Mouse (Mus musculus): ENCODE measurements around the gene Dnajc13. TPM values are rescaled to one million over a fixed set of nuclear protein-coding genes. Genes with fewer than 3 reads are reported as not detected.

Dnajc13 gene
- polyA plus RNA-seq, 1 experiment from 2014 or later, result 22.8 TPM

- Histone ChIP-seq H3K4me3 (replicated peaks; ENCODE audit: low read length) (no peak overlapping the region), H3K4me2 (ENCODE audit: low read length) (no peak overlapping the region), H3K36me3 (ENCODE audit: control insufficient read depth, insufficient read depth) (no peaks in the 10 kb centered on the region), H3K9ac (replicated peaks; ENCODE audit: low read depth, low read length) (no peak overlapping the region), H3K4me1 (replicated peaks; ENCODE audit: control insufficient read depth, insufficient read depth, low read length) (peaks cover 14% of the 10 kb centered on the region), H3K27ac (ENCODE audit: low read length) (no peak overlapping the region), H3K9me3 (ENCODE audit: control insufficient read depth, low read length) (no peaks in the 10 kb centered on the region), H3K27me3 (replicated peaks; ENCODE audit: control insufficient read depth, insufficient read depth, low read length) (no peaks in the 10 kb centered on the region)
- WGBS, result 77% methylated on average over 5 of the region's 5 CpGs
- no peak for ATAC-seq
Measured at GRCm38 (mm10) chr9:104123101-104123500, 139.6 kb downstream of the Dnajc13 start.

GRCm38 (mm10) chr9:104109151-104109550, 153.6 kb downstream of the Dnajc13 start:
- ATAC-seq, result no peak
- Histone ChIP-seq H3K4me3 (replicated peaks; ENCODE audit: low read length) (no peak overlapping the region), H3K9me3 (ENCODE audit: control insufficient read depth, low read length) (peaks cover 5% of the 10 kb centered on the region; the same call in 1 of the 2 replicates), H3K36me3 (ENCODE audit: control insufficient read depth, insufficient read depth) (no peaks in the 10 kb centered on the region), H3K4me1 (replicated peaks; ENCODE audit: control insufficient read depth, insufficient read depth, low read length) (no peaks in the 10 kb centered on the region), H3K4me2 (ENCODE audit: low read length) (no peak overlapping the region), H3K27ac (ENCODE audit: low read length) (no peak overlapping the region), H3K27me3 (replicated peaks; ENCODE audit: control insufficient read depth, insufficient read depth, low read length) (no peaks in the 10 kb centered on the region), H3K9ac (replicated peaks; ENCODE audit: low read depth, low read length) (no peak overlapping the region)
- WGBS, result 95% methylated on average over 5 of the region's 5 CpGs

- no peak for ATAC-seq
- peaks cover 5% of the 10 kb centered on the region; the same call in 1 of the 2 replicates for H3K9me3 ChIP-seq (ENCODE audit: control insufficient read depth, low read length)
- no peaks in the 10 kb centered on the region for H3K27me3 ChIP-seq (replicated peaks; ENCODE audit: control insufficient read depth, insufficient read depth, low read length)
- no peak overlapping the region for H3K4me2 ChIP-seq (ENCODE audit: low read length)
- H3K9ac ChIP-seq (replicated peaks; ENCODE audit: low read depth, low read length), result no peak overlapping the region
- no peak overlapping the region for H3K27ac ChIP-seq (ENCODE audit: low read length)
- H3K4me3 ChIP-seq (replicated peaks; ENCODE audit: low read length), result no peak overlapping the region
- no peaks in the 10 kb centered on the region for H3K36me3 ChIP-seq (ENCODE audit: control insufficient read depth, insufficient read depth)
- 66% methylated on average over 2 of the region's 2 CpGs for WGBS
- H3K4me1 ChIP-seq (replicated peaks; ENCODE audit: control insufficient read depth, insufficient read depth, low read length), result no peaks in the 10 kb centered on the region
Measured at GRCm38 (mm10) chr9:104108571-104109143, 154.1 kb downstream of the Dnajc13 start.

GRCm38 (mm10) chr9:104107482-104107881, 155.2 kb downstream of the Dnajc13 start:
- Histone ChIP-seq H3K9me3 (ENCODE audit: control insufficient read depth, low read length) (peaks cover 5% of the 10 kb centered on the region; the same call in 1 of the 2 replicates), H3K4me3 (replicated peaks; ENCODE audit: low read length) (no peak overlapping the region), H3K36me3 (ENCODE audit: control insufficient read depth, insufficient read depth) (no peaks in the 10 kb centered on the region), H3K4me2 (ENCODE audit: low read length) (no peak overlapping the region), H3K27ac (ENCODE audit: low read length) (no peak overlapping the region), H3K27me3 (replicated peaks; ENCODE audit: control insufficient read depth, insufficient read depth, low read length) (no peaks in the 10 kb centered on the region), H3K9ac (replicated peaks; ENCODE audit: low read depth, low read length) (no peak overlapping the region), H3K4me1 (replicated peaks; ENCODE audit: control insufficient read depth, insufficient read depth, low read length) (no peaks in the 10 kb centered on the region; the same call in 1 of the 2 replicates)
- no peak for ATAC-seq
- 83% methylated on average over 6 of the region's 6 CpGs for WGBS

GRCm38 (mm10) chr9:104106930-104107329, 155.8 kb downstream of the Dnajc13 start:
- no peak overlapping the region for H3K27ac ChIP-seq (ENCODE audit: low read length)

GRCm38 (mm10) chr9:104104986-104105385, 157.7 kb downstream of the Dnajc13 start:
- no peaks in the 10 kb centered on the region for H3K36me3 ChIP-seq (ENCODE audit: control insufficient read depth, insufficient read depth)
- no peak overlapping the region for H3K4me2 ChIP-seq (ENCODE audit: low read length)
- H3K27ac ChIP-seq (ENCODE audit: low read length), result no peak overlapping the region
- H3K9me3 ChIP-seq (ENCODE audit: control insufficient read depth, low read length), result no peaks in the 10 kb centered on the region
- H3K4me1 ChIP-seq (replicated peaks; ENCODE audit: control insufficient read depth, insufficient read depth, low read length), result no peaks in the 10 kb centered on the region; the same call in 1 of the 2 replicates
- WGBS, result 79% methylated on average over 2 of the region's 2 CpGs
- no peak overlapping the region for H3K4me3 ChIP-seq (replicated peaks; ENCODE audit: low read length)
- H3K27me3 ChIP-seq (replicated peaks; ENCODE audit: control insufficient read depth, insufficient read depth, low read length), result no peaks in the 10 kb centered on the region
- ATAC-seq, result no peak
- no peak overlapping the region for H3K9ac ChIP-seq (replicated peaks; ENCODE audit: low read depth, low read length)

More at GRCm38 (mm10) chr9:104106930-104107329, 155.8 kb downstream of the Dnajc13 start:
- no peak overlapping the region for H3K4me2 ChIP-seq (ENCODE audit: low read length)
- peaks cover 4% of the 10 kb centered on the region; the same call in 1 of the 2 replicates for H3K9me3 ChIP-seq (ENCODE audit: control insufficient read depth, low read length)
- no peaks in the 10 kb centered on the region; the same call in 1 of the 2 replicates for H3K4me1 ChIP-seq (replicated peaks; ENCODE audit: control insufficient read depth, insufficient read depth, low read length)
- H3K36me3 ChIP-seq (ENCODE audit: control insufficient read depth, insufficient read depth), result no peaks in the 10 kb centered on the region
- 81% methylated on average over 9 of the region's 9 CpGs for WGBS
- no peaks in the 10 kb centered on the region for H3K27me3 ChIP-seq (replicated peaks; ENCODE audit: control insufficient read depth, insufficient read depth, low read length)
- H3K4me3 ChIP-seq (replicated peaks; ENCODE audit: low read length), result no peak overlapping the region
- ATAC-seq, result no peak
- no peak overlapping the region for H3K9ac ChIP-seq (replicated peaks; ENCODE audit: low read depth, low read length)

- no peak overlapping the region for H3K27ac ChIP-seq (ENCODE audit: low read length)
- WGBS, result 16% methylated on average over 2 of the region's 2 CpGs
- H3K4me2 ChIP-seq (ENCODE audit: low read length), result no peak overlapping the region
- ATAC-seq, result no peak
- H3K9ac ChIP-seq (replicated peaks; ENCODE audit: low read depth, low read length), result no peak overlapping the region
- H3K4me3 ChIP-seq (replicated peaks; ENCODE audit: low read length), result no peak overlapping the region
- no peaks in the 10 kb centered on the region; the same call in 1 of the 2 replicates for H3K4me1 ChIP-seq (replicated peaks; ENCODE audit: control insufficient read depth, insufficient read depth, low read length)
- H3K36me3 ChIP-seq (ENCODE audit: control insufficient read depth, insufficient read depth), result no peaks in the 10 kb centered on the region
- H3K27me3 ChIP-seq (replicated peaks; ENCODE audit: control insufficient read depth, insufficient read depth, low read length), result no peaks in the 10 kb centered on the region
- H3K9me3 ChIP-seq (ENCODE audit: control insufficient read depth, low read length), result no peaks in the 10 kb centered on the region
Measured at GRCm38 (mm10) chr9:104102901-104103300, 159.8 kb downstream of the Dnajc13 start.

- no peak for ATAC-seq
- WGBS, result 25% methylated on average over 6 of the region's 6 CpGs
Measured at GRCm38 (mm10) chr9:104102301-104102700, 160.4 kb downstream of the Dnajc13 start.

GRCm38 (mm10) chr9:104101458-104101857, 161.3 kb downstream of the Dnajc13 start:
- H3K4me3 ChIP-seq (replicated peaks; ENCODE audit: low read length), result no peak overlapping the region
- H3K9me3 ChIP-seq (ENCODE audit: control insufficient read depth, low read length), result no peaks in the 10 kb centered on the region
- ATAC-seq, result no peak
- no peaks in the 10 kb centered on the region; the same call in 1 of the 2 replicates for H3K4me1 ChIP-seq (replicated peaks; ENCODE audit: control insufficient read depth, insufficient read depth, low read length)
- H3K4me2 ChIP-seq (ENCODE audit: low read length), result no peak overlapping the region
- 12% methylated on average over 3 of the region's 3 CpGs for WGBS
- no peaks in the 10 kb centered on the region for H3K27me3 ChIP-seq (replicated peaks; ENCODE audit: control insufficient read depth, insufficient read depth, low read length)
- no peak overlapping the region for H3K27ac ChIP-seq (ENCODE audit: low read length)
- H3K9ac ChIP-seq (replicated peaks; ENCODE audit: low read depth, low read length), result no peak overlapping the region
- H3K36me3 ChIP-seq (ENCODE audit: control insufficient read depth, insufficient read depth), result no peaks in the 10 kb centered on the region

More at GRCm38 (mm10) chr9:104102301-104102700, 160.4 kb downstream of the Dnajc13 start:
- Histone ChIP-seq H3K4me1 (replicated peaks; ENCODE audit: control insufficient read depth, insufficient read depth, low read length) (no peaks in the 10 kb centered on the region; the same call in 1 of the 2 replicates), H3K9ac (replicated peaks; ENCODE audit: low read depth, low read length) (no peak overlapping the region), H3K4me3 (replicated peaks; ENCODE audit: low read length) (no peak overlapping the region), H3K9me3 (ENCODE audit: control insufficient read depth, low read length) (no peaks in the 10 kb centered on the region), H3K36me3 (ENCODE audit: control insufficient read depth, insufficient read depth) (no peaks in the 10 kb centered on the region), H3K4me2 (ENCODE audit: low read length) (no peak overlapping the region), H3K27me3 (replicated peaks; ENCODE audit: control insufficient read depth, insufficient read depth, low read length) (no peaks in the 10 kb centered on the region), H3K27ac (ENCODE audit: low read length) (no peak overlapping the region)

All from forebrain, embryonic 16.5 days (tissue).